In genomic region chr14:27230262-27231022, GRCm38 (mm10) we compare ENCODE assay signal across 8 mouse cellular contexts.
DNase-seq lines count a peak whose midpoint lies in the region; ATAC-seq lines count a peak whose summit lies in the region.

No protein-coding gene starts in this region.

- H3K27ac ChIP-seq in heart, embryonic 16.5 days (ENCODE audit: low read length): peak overlapping the region; percentile 88
- peak overlapping the region; percentile 36; the same call in 1 of the 2 replicates for H3K27ac ChIP-seq in limb, embryonic 11.5 days (replicated peaks; ENCODE audit: low read depth, low read length)
- no peak overlapping the region for H3K27ac ChIP-seq in midbrain, embryonic 14.5 days (replicated peaks; ENCODE audit: low read depth, low read length)

- H3K36me3 ChIP-seq in heart, embryonic 16.5 days (ENCODE audit: control insufficient read depth, insufficient read depth): no peaks in the 10 kb centered on the region
- no peaks in the 10 kb centered on the region for H3K36me3 ChIP-seq in limb, embryonic 11.5 days (ENCODE audit: control insufficient read depth, insufficient read depth, low read length)
- H3K36me3 ChIP-seq in midbrain, embryonic 14.5 days (ENCODE audit: control insufficient read depth, insufficient read depth, low read length): no peaks in the 10 kb centered on the region

- H3K4me2 ChIP-seq in heart, embryonic 16.5 days (ENCODE audit: low read depth, low read length): peak overlapping the region; percentile 53
- H3K4me2 ChIP-seq in limb, embryonic 11.5 days (ENCODE audit: low read depth, severe bottlenecking): peak overlapping the region; percentile 10; the same call in 1 of the 2 replicates
- H3K4me2 ChIP-seq in midbrain, embryonic 14.5 days (ENCODE audit: low read length): no peak overlapping the region

- 11% methylated on average over 18 of the region's 18 CpGs for WGBS in heart, embryonic 16.5 days
- WGBS in limb, embryonic 11.5 days: 22% methylated on average over 18 of the region's 18 CpGs
- 36% methylated on average over 18 of the region's 18 CpGs for WGBS in midbrain, embryonic 14.5 days

- no peaks in the 10 kb centered on the region for H3K9me3 ChIP-seq in heart, embryonic 16.5 days (replicated peaks; ENCODE audit: control insufficient read depth, low read length)
- H3K9me3 ChIP-seq in limb, embryonic 11.5 days (ENCODE audit: control insufficient read depth, low read length): no peaks in the 10 kb centered on the region
- no peaks in the 10 kb centered on the region for H3K9me3 ChIP-seq in midbrain, embryonic 14.5 days (ENCODE audit: control insufficient read depth, low read length)

- DNase-seq in adrenal gland, postnatal 10 days: peak; percentile 27
- no peak for DNase-seq in adrenal gland, adult (ENCODE audit: inconsistent age in 2 of 2, low spot score in 1 of 2)
- DNase-seq in limb, embryonic 11.5 days (ENCODE audit: low spot score): peak; percentile 57
- DNase-seq in midbrain, embryonic 14.5 days: peak; percentile 39
- DNase-seq in frontal cortex, postnatal 14 days (ENCODE audit: low spot score in 2 of 2): no peak
- no peak for DNase-seq in cerebellum, postnatal 14 days

- H3K9ac ChIP-seq in heart, embryonic 16.5 days (ENCODE audit: low read length): peak overlapping the region; percentile 51
- H3K9ac ChIP-seq in limb, embryonic 11.5 days (ENCODE audit: low read length): no peak overlapping the region
- no peak overlapping the region for H3K9ac ChIP-seq in midbrain, embryonic 14.5 days (replicated peaks; ENCODE audit: low read length)

- peaks cover 35% of the 10 kb centered on the region for H3K4me1 ChIP-seq in heart, embryonic 16.5 days (ENCODE audit: control insufficient read depth, insufficient read depth, low read length)
- H3K4me1 ChIP-seq in limb, embryonic 11.5 days (ENCODE audit: control insufficient read depth, insufficient read depth, low read length): peaks cover 17% of the 10 kb centered on the region
- peaks cover 7% of the 10 kb centered on the region for H3K4me1 ChIP-seq in midbrain, embryonic 14.5 days (ENCODE audit: control insufficient read depth, insufficient read depth, low read length)

- ATAC-seq in common myeloid progenitor, adult 5-6 weeks (replicated peaks; ENCODE audit: low read depth, poor library complexity, severe bottlenecking): peak; percentile 34
- ATAC-seq in heart, embryonic 16.5 days (replicated peaks; ENCODE audit: extremely low read depth, insufficient read depth, low FRiP score): peak; percentile 56
- ATAC-seq in limb, embryonic 11.5 days (ENCODE audit: insufficient number of reproducible peaks, low FRiP score, low TSS enrichment, low read depth): peak; percentile 73; the same call in 1 of the 2 replicates
- no peak for ATAC-seq in midbrain, embryonic 14.5 days (ENCODE audit: low FRiP score, low TSS enrichment)

- no peak overlapping the region; the same call in 1 of the 2 replicates for H3K4me3 ChIP-seq in heart, embryonic 16.5 days (ENCODE audit: low read length)
- no peak overlapping the region for H3K4me3 ChIP-seq in limb, embryonic 11.5 days (ENCODE audit: low read depth, low read length)
- no peak overlapping the region for H3K4me3 ChIP-seq in midbrain, embryonic 14.5 days (replicated peaks; ENCODE audit: low read depth, low read length)

- H3K27me3 ChIP-seq in heart, embryonic 16.5 days (ENCODE audit: control insufficient read depth, insufficient read depth, low read length): no peaks in the 10 kb centered on the region
- no peaks in the 10 kb centered on the region for H3K27me3 ChIP-seq in limb, embryonic 11.5 days (ENCODE audit: control insufficient read depth, insufficient read depth, low read length)
- no peaks in the 10 kb centered on the region for H3K27me3 ChIP-seq in midbrain, embryonic 14.5 days (ENCODE audit: control insufficient read depth, insufficient read depth, low read length)

Comparison
In these comparisons a context has a peak if more than half of its experiments do, and no peak if none do; other contexts are left out.
1. DNase-seq: peak in adrenal gland, postnatal 10 days (single experiment), limb, embryonic 11.5 days (single experiment) and midbrain, embryonic 14.5 days (single experiment); none in adrenal gland, adult (0 of 2), frontal cortex, postnatal 14 days (0 of 2) and cerebellum, postnatal 14 days (0 of 2).